Mouse (Mus musculus) gastrocnemius, adult 18-20 months (tissue): ENCODE measurements at regions not wholly inside any gene's neighbourhood (a gene's known extent, or its start where the extent isn't known, plus 50 kb on each side); places are given as distances from the start of the nearest gene placed in this dataset.

Source experiments
- DNase-seq: peaks from one replicate; pipeline ENCODE4 v3.0.0; 2021; ENCODE audit warnings: low spot score

- no peak for DNase-seq
Measured at GRCm38 (mm10) chr13:101506696-101507095, 261.3 kb downstream of the Pik3r1 start.

GRCm38 (mm10) chr13:101505054-101505453 lies 263.0 kb downstream of the Pik3r1 start:
- no peak for DNase-seq

GRCm38 (mm10) chr13:101504241-101504640 lies 263.8 kb downstream of the Pik3r1 start:
- peak; percentile 66 for DNase-seq

- no peak for DNase-seq
Measured at GRCm38 (mm10) chr13:101501845-101502284, 266.2 kb downstream of the Pik3r1 start.

- no peak for DNase-seq
Measured at GRCm38 (mm10) chr13:101501061-101501460, 267.0 kb downstream of the Pik3r1 start.

GRCm38 (mm10) chr13:101491835-101492234 lies 276.2 kb downstream of the Pik3r1 start:
- no peak for DNase-seq

GRCm38 (mm10) chr13:101490961-101491360 lies 277.1 kb downstream of the Pik3r1 start:
- no peak for DNase-seq

GRCm38 (mm10) chr13:101487621-101488020 lies 280.4 kb downstream of the Pik3r1 start:
- no peak for DNase-seq

GRCm38 (mm10) chr13:101485823-101486222 lies 282.2 kb downstream of the Pik3r1 start:
- peak; percentile 15 for DNase-seq

- no peak for DNase-seq
Measured at GRCm38 (mm10) chr13:101483816-101484215, 284.2 kb downstream of the Pik3r1 start.

GRCm38 (mm10) chr13:101481551-101482184 lies 286.3 kb downstream of the Pik3r1 start:
- peak; percentile 33 for DNase-seq

- no peak for DNase-seq
Measured at GRCm38 (mm10) chr13:101479297-101479652, 288.7 kb downstream of the Pik3r1 start.

- no peak for DNase-seq
Measured at GRCm38 (mm10) chr13:101478608-101479296, 289.3 kb downstream of the Pik3r1 start.

GRCm38 (mm10) chr13:101473349-101473748 lies 294.7 kb downstream of the Pik3r1 start:
- no peak for DNase-seq

- DNase-seq = no peak
Measured at GRCm38 (mm10) chr13:101470560-101471247, 297.3 kb downstream of the Pik3r1 start.

GRCm38 (mm10) chr13:101465748-101466127 lies 302.3 kb downstream of the Pik3r1 start:
- no peak for DNase-seq

GRCm38 (mm10) chr13:101464928-101465747 lies 302.9 kb downstream of the Pik3r1 start:
- DNase-seq = no peak

GRCm38 (mm10) chr13:101456926-101457325 lies 311.1 kb downstream of the Pik3r1 start:
- no peak for DNase-seq

- no peak for DNase-seq
Measured at GRCm38 (mm10) chr13:101454276-101454675, 313.7 kb downstream of the Pik3r1 start.

GRCm38 (mm10) chr13:101450501-101450900 lies 317.5 kb downstream of the Pik3r1 start:
- DNase-seq = no peak

GRCm38 (mm10) chr13:101439517-101439916 lies 328.5 kb downstream of the Pik3r1 start:
- no peak for DNase-seq

- peak; percentile 54 for DNase-seq
Measured at GRCm38 (mm10) chr13:101439041-101439440, 329.0 kb downstream of the Pik3r1 start.
